Mouse (Mus musculus) hindbrain, embryonic 13.5 days (tissue): ENCODE results near the gene AY074887. TPM values are rescaled to one million over a fixed set of nuclear protein-coding genes. Genes with fewer than 3 reads are reported as not detected.

Experiments
- polyA plus RNA-seq: library from polyadenylated mRNA; unstranded; fragments of >200 nt; fragmentation: Nextera tagmentation; extraction: Ambion mirVana; gene quantifications from 2 replicates; pipeline ENCODE4 v1.2.1, GENCODE M21; 2015

The AY074887 gene
- polyA plus RNA-seq, 1 experiment from 2014 or later, result 0.91 TPM

Other genes with a start within 250 kb of the AY074887 start
- gene Wdr61, start 216.5 kb downstream of the AY074887 start, polyA plus RNA-seq, result 110 and 112 TPM in 2 replicates
- gene Crabp1, start 186.2 kb downstream of the AY074887 start, polyA plus RNA-seq, result 368 and 389 TPM in 2 replicates
- gene Ireb2, start 87.2 kb downstream of the AY074887 start, polyA plus RNA-seq, result 46.0 and 46.5 TPM in 2 replicates
- 3.1 and 3.2 TPM in 2 replicates for gene Hykk, start 33.7 kb downstream of the AY074887 start, polyA plus RNA-seq
- gene Psma4, start 208 bp downstream of the AY074887 start, polyA plus RNA-seq, result 282 TPM in 2 replicates
- gene Chrna5, start 29.9 kb upstream of the AY074887 start, polyA plus RNA-seq, result 4.7 and 6.7 TPM in 2 replicates
- gene Chrna3, start 75.6 kb upstream of the AY074887 start, polyA plus RNA-seq, result 19.8 and 22.4 TPM in 2 replicates
- gene Chrnb4, start 97.8 kb upstream of the AY074887 start, polyA plus RNA-seq, result 1.2 TPM in 2 replicates
- gene Ube2q2, start 197.9 kb upstream of the AY074887 start, polyA plus RNA-seq, result 39.9 and 42.3 TPM in 2 replicates